Mouse (Mus musculus): ENCODE measurements around the gene Rdh8. TPM values are rescaled to one million over a fixed set of nuclear protein-coding genes. Genes with fewer than 3 reads are reported as not detected.

Rdh8 gene
- polyA plus RNA-seq, 1 experiment from 2014 or later = not detected

DNA sequence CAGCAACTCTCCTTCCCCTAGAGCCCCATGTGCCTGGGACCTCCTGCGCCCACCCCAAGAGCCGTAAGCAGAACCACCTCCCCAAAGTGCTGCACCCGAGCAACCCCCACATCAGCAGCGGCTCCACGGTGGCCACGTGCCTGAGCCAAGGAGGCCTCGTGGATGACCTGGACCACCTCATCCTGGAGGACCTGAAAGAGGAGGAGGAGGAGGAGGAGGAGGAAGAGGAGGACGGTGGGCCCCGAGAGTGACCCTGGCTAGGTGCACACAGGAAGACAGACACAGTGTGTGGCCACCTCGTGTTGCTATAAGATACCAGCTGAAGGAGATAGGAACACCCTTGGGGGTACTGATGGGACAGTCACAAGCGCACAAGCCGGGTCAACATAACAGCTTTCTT lies 55.2 kb downstream of the Rdh8 start:
- Histone ChIP-seq H3K9ac (no peak overlapping the region), H3K4me2 (no peak overlapping the region), H3K4me1 (peaks cover 8% of the 10 kb centered on the region), H3K9me3 (no peaks in the 10 kb centered on the region), H3K36me3 (peaks cover 3% of the 10 kb centered on the region; the same call in 1 of the 2 replicates), H3K27ac (no peak overlapping the region), H3K27me3 (peaks cover 21% of the 10 kb centered on the region), H3K4me3 (no peak overlapping the region)
- WGBS = 83% methylated on average over 12 of the region's 12 CpGs
- ATAC-seq (ENCODE audit: borderline replicate concordance, extremely low read depth, low FRiP score, low TSS enrichment) = no peak

DNA sequence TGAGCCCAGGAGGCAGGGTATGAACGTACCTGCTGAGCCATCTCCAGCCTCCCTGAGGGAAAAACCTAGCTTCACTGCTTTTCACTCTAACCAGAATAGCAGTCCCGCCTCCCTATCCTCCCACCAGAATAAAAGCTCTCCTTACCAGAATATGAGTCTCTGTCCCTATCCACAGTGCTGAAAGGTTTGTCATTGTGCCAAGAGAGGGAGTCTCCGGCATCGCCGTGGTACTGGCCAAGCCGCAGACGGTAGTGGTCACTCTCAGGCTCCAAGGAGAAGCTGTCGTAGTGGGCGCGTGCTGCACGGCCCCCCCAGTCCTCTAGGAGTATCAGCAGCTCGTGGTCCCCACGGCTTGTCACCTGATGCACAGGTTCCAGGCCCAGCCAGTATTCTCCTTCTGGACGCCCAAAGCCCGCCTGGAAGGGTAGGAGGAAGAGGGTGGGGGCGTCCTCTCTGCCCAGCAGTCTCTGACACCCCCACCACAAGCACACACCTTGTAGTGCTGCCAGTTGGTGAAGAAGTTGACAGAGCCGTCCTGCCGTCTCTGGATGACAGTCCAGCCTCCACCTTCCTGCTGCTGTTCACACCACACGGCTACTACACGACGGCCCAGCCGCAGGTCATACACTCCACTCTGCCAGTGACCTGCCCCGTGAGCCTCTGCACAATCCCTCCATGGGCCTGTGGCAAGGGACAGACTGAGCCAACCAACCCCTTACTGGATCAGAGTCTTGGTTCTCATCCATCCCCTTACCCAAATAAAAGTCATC lies 56.9 kb downstream of the Rdh8 start:
- H3K9ac ChIP-seq = no peak overlapping the region
- no peak overlapping the region for H3K4me2 ChIP-seq
- no peak for ATAC-seq (ENCODE audit: borderline replicate concordance, extremely low read depth, low FRiP score, low TSS enrichment)
- 57% methylated on average over 23 of the region's 23 CpGs for WGBS
- H3K4me1 ChIP-seq = peaks cover 12% of the 10 kb centered on the region; the same call in 1 of the 2 replicates
- H3K4me3 ChIP-seq = no peak overlapping the region
- no peaks in the 10 kb centered on the region for H3K9me3 ChIP-seq
- peaks cover 4% of the 10 kb centered on the region for H3K27me3 ChIP-seq
- H3K27ac ChIP-seq = no peak overlapping the region
- H3K36me3 ChIP-seq = peaks cover 2% of the 10 kb centered on the region; the same call in 1 of the 2 replicates

Other genes starting within 250 kb of the Rdh8 start
- gene Zfp846, start 237.2 kb upstream of the Rdh8 start, polyA plus RNA-seq (2015; fragmentation: Nextera tagmentation; extraction: Ambion mirVana) = 14.9 and 17.7 TPM in 2 replicates
- 369 and 383 TPM in 2 replicates for gene Ubl5, start 175.6 kb upstream of the Rdh8 start, polyA plus RNA-seq (2015; fragmentation: Nextera tagmentation; extraction: Ambion mirVana)
- 18.5 and 20.8 TPM in 2 replicates for gene Fbxl12, start 173.7 kb upstream of the Rdh8 start, polyA plus RNA-seq (2015; fragmentation: Nextera tagmentation; extraction: Ambion mirVana)
- gene Pin1, start 166.4 kb upstream of the Rdh8 start, polyA plus RNA-seq (2015; fragmentation: Nextera tagmentation; extraction: Ambion mirVana) = 51.8 and 54.8 TPM in 2 replicates
- gene Olfm2, start 72.2 kb upstream of the Rdh8 start, polyA plus RNA-seq (2015; fragmentation: Nextera tagmentation; extraction: Ambion mirVana) = 2.7 and 2.8 TPM in 2 replicates
- gene Col5a3, start 3.4 kb upstream of the Rdh8 start, polyA plus RNA-seq (2015; fragmentation: Nextera tagmentation; extraction: Ambion mirVana) = 0.99 and 1.4 TPM in 2 replicates
- gene A230050P20Rik, start 50.1 kb downstream of the Rdh8 start, polyA plus RNA-seq (2015; fragmentation: Nextera tagmentation; extraction: Ambion mirVana) = 15.7 and 18.6 TPM in 2 replicates
- 2.8 and 3.4 TPM in 2 replicates for gene Angptl6, start 61.2 kb downstream of the Rdh8 start, polyA plus RNA-seq (2015; fragmentation: Nextera tagmentation; extraction: Ambion mirVana)
- 67.3 and 71.3 TPM in 2 replicates for gene Ppan, start 69.7 kb downstream of the Rdh8 start, polyA plus RNA-seq (2015; fragmentation: Nextera tagmentation; extraction: Ambion mirVana)
- gene Eif3g, start 80.1 kb downstream of the Rdh8 start, polyA plus RNA-seq (2015; fragmentation: Nextera tagmentation; extraction: Ambion mirVana) = 281 and 294 TPM in 2 replicates
- gene Dnmt1, start 141.4 kb downstream of the Rdh8 start, polyA plus RNA-seq (2015; fragmentation: Nextera tagmentation; extraction: Ambion mirVana) = 101 and 104 TPM in 2 replicates
- 63.4 and 65.2 TPM in 2 replicates for gene S1pr2, start 158.3 kb downstream of the Rdh8 start, polyA plus RNA-seq (2015; fragmentation: Nextera tagmentation; extraction: Ambion mirVana)
- gene Mrpl4, start 184.2 kb downstream of the Rdh8 start, polyA plus RNA-seq (2015; fragmentation: Nextera tagmentation; extraction: Ambion mirVana) = 157 and 160 TPM in 2 replicates
- 55.1 and 57.5 TPM in 2 replicates for gene Icam1, start 197.5 kb downstream of the Rdh8 start, polyA plus RNA-seq (2015; fragmentation: Nextera tagmentation; extraction: Ambion mirVana)
- gene Icam4, start 210.9 kb downstream of the Rdh8 start, polyA plus RNA-seq (2015; fragmentation: Nextera tagmentation; extraction: Ambion mirVana) = 2.4 and 2.9 TPM in 2 replicates
- 0.17 and 0.23 TPM in 2 replicates for gene Icam5, start 213.6 kb downstream of the Rdh8 start, polyA plus RNA-seq (2015; fragmentation: Nextera tagmentation; extraction: Ambion mirVana)
- 0.76 and 2.1 TPM in 2 replicates for gene Zglp1, start 248.6 kb downstream of the Rdh8 start, polyA plus RNA-seq (2015; fragmentation: Nextera tagmentation; extraction: Ambion mirVana)